Mouse (Mus musculus) T-helper 1 cell (primary cell): ENCODE data around the gene Sigmar1.
"Not testable (repeated sequence)": the region's sequence is repeated elsewhere in the genome, so short reads cannot be mapped to it uniquely, and the experiment has no call there.

Experiments
- in situ Hi-C: fragments of 300-600 bp; cut with MboI, MseI; formaldehyde crosslinking; loops from one replicate; pipeline ENCODE4 v1.15.1; 2025; ENCODE audit warnings: high pct_unique_total_duplicates

Sigmar1 gene

GRCm38 (mm10) chr4:41755338-41756305, at the start of gene Sigmar1:
Gene Sigmar1, minus strand, starts transcription at chr4:41756157.
- in situ Hi-C loops: loop anchor here (25.0 kb wide), 1 partner anchor 157 kb away; the partner anchor contains the start of gene Gm21541

- in situ Hi-C loops: loop anchor here (10.0 kb wide), 1 partner anchor 502 kb away; no protein-coding TSS in a partner anchor
Observed at GRCm38 (mm10) chr4:41783197-41783596, 27.2 kb upstream of the Sigmar1 start.

GRCm38 (mm10) chr4:41782711-41783110, 26.8 kb upstream of the Sigmar1 start:
- in situ Hi-C loops: loop anchor here (10.0 kb wide), 1 partner anchor 502 kb away; no protein-coding TSS in a partner anchor

GRCm38 (mm10) chr4:41781748-41782485, 26.0 kb upstream of the Sigmar1 start:
- in situ Hi-C loops: loop anchor here (10.0 kb wide), 1 partner anchor 503 kb away; no protein-coding TSS in a partner anchor

DNA sequence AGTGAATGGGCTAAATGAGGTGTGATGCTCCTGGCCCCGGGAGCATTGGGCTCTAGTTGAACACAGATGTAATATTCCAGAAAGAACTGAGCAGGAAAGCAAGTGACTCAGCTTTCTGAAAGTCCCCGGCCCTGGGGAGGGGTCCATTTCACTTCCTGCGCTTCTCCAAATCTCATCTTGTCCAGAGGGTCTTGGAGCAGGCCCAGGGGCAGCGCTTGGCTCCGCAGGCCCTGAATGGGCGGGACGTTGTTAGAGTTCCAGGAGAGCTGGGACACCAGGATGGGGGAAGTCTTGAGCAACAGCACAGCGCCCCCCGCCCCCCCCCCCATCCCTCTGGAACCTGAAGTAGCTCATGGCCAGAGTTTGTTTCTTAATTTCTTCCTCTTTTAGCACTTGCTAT, 25.3 kb upstream of the Sigmar1 start:
- in situ Hi-C loops: loop anchor here (10.0 kb wide), 1 partner anchor 504 kb away; no protein-coding TSS in a partner anchor

GRCm38 (mm10) chr4:41775840-41776239, 19.9 kb upstream of the Sigmar1 start:
- in situ Hi-C loops: not testable (repeated sequence)

- in situ Hi-C loops: loop anchor here (5.0 to 25.0 kb wide), 3 partner anchors 138 to 878 kb away; partner anchors contain the start of gene Gm21541
Observed at GRCm38 (mm10) chr4:41774506-41774905, 18.5 kb upstream of the Sigmar1 start.

DNA sequence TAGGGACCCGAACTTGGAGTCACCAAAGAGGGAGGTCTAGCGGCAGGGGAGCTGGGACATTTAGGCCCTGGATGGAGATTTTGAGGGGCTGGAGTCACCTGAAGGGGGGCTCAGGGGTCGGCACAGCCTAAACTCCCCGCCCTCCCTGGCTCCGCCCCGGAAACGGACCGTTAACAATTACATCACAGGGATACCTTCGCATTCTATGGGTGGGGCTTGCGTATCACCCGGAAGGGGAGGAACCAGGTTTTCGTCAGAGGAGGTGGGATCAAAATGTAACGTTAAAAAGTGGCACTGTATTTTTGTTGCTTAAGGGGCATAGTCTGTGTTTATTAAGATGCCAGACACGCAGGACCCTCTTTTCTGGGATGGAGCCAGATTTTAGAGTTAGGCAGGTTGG, 18.0 kb upstream of the Sigmar1 start, which contains the start of gene Ccl27a:
Gene Ccl27a (minus strand): TSS at position 246 of the 400 bp plus-strand sequence.
- in situ Hi-C loops: loop anchor here (5.0 to 25.0 kb wide), 3 partner anchors 138 to 878 kb away; partner anchors contain the start of gene Gm21541

DNA sequence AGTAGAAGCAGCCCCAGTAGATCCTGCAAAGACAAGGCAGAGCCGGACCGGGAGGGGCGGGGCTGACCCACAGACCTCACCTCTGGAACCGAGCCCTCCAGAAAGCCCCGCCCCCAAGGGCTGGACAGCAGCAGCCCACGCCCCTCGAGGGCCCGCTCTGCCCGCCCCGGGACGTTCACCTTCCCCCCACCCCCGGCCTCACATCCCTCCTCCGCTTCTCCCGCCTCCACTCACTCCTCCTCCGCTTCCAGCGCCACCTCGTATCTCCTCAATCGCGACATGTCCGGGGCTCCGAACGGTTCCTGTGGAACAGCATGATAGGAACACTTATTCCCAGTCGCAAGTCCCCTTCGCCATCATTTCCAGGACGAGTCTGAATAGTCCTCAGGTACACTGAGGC, 17.5 kb upstream of the Sigmar1 start:
- in situ Hi-C loops: loop anchor here (5.0 to 25.0 kb wide), 3 partner anchors 139 to 879 kb away; partner anchors contain the start of gene Gm21541

DNA sequence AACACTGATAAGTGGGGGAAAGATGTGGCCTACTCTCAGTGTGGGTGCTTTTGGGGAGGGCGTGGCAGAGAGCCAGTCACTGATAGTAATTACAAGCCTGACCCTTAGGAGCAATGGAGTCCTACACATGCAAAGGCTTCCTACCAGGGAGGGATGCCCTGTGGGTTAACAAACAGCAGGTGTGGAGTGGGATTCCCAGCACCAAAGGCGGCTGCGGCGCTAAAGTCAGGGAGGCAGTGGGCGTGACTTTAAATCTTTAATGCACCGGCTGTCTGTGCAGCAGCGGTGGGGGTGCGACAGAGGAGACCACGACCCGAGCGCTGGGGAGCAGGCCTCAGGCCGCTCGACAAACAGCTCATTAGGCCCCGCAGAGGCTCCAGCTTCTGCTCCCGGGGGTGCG, 17.0 kb upstream of the Sigmar1 start:
- in situ Hi-C loops: loop anchor here (5.0 to 25.0 kb wide), 3 partner anchors 139 to 879 kb away; partner anchors contain the start of gene Gm21541

- in situ Hi-C loops: loop anchor here (25.0 kb wide), 1 partner anchor 145 kb away; the partner anchor contains the start of gene Gm21541
Observed at GRCm38 (mm10) chr4:41767301-41767700, 11.3 kb upstream of the Sigmar1 start.

- in situ Hi-C loops: loop anchor here (25.0 kb wide), 1 partner anchor 149 kb away; the partner anchor contains the start of gene Gm21541
Observed at GRCm38 (mm10) chr4:41763176-41763575, 7.2 kb upstream of the Sigmar1 start.

DNA sequence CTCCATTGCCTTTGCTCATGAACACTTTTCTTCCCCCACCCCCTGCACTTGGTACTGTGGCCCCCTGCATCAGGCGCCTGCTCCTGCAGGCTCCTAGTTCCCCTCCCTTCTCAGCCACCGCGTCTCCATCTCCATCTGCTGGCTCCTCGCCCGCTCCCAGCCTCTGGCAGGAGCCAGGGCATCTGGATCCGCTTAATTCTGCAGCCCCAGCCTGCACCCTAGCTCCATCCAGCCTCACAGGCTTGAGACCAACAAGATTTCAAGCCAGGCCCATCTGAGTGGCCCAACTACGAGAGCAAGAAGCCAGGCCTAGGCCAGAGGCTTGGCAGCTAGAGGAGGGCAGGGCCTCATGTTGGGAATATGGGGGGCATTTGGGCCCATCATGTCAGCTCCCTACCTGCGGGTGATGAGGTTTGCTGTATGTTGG, 6.7 kb upstream of the Sigmar1 start:
- in situ Hi-C loops: loop anchor here (25.0 kb wide), 1 partner anchor 150 kb away; the partner anchor contains the start of gene Gm21541

DNA sequence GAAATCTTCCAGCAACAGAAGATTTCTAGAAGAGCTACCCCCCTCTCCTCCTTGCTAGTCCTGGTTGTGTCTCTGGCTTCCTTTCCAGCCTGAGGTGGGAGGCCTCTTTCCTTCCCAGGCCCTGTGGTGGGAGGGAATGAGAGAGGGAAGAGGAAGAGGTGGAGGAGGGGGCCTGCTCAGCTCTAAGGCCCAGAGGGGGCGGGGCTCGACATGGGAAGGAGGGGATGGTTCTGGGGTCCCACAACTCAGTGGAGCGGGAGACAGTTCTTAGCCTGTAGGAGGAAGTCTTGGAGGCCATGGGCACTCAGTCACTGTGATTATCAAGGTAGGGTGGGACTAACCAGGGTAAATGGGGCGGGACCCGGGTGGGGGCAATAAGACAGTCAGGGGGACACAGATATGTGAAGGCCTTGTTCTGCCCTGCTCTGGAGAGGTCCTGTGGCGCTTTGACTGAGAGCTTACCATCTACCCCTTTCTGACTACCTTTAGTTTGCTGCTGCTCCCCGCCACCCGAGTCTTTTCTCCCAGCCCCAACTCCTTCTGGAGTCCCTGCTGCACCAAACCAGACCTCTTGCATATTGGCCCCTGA, 6.2 kb upstream of the Sigmar1 start:
- in situ Hi-C loops: loop anchor here (25.0 kb wide), 1 partner anchor 150 kb away; the partner anchor contains the start of gene Gm21541

- in situ Hi-C loops: loop anchor here (25.0 kb wide), 1 partner anchor 151 kb away; the partner anchor contains the start of gene Gm21541
Observed at GRCm38 (mm10) chr4:41761680-41762079, 5.7 kb upstream of the Sigmar1 start.

DNA sequence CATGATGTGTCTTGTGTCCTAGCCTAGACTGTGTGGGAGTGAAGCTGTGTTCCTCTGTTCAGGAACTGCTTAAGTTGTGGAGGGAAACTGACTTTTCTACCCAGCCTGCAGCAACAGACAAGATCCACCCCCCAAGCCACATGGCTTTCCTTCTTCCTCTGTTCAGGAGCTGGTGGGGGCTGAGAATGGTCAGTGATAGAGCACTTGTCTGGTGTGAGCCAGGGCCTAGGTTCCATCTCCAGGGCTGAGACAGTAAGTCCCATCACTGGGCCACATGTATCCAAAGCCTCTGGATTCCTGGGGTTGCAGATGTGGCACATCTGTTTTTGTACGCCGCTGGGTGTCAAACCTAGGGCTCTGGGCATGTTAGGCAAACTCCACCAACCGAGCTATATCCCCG, 5.0 kb upstream of the Sigmar1 start:
- in situ Hi-C loops: loop anchor here (25.0 kb wide), 1 partner anchor 151 kb away; the partner anchor contains the start of gene Gm21541

GRCm38 (mm10) chr4:41760288-41760721, 4.3 kb upstream of the Sigmar1 start:
- in situ Hi-C loops: loop anchor here (25.0 kb wide), 1 partner anchor 152 kb away; the partner anchor contains the start of gene Gm21541

- in situ Hi-C loops: loop anchor here (25.0 kb wide), 1 partner anchor 153 kb away; the partner anchor contains the start of gene Gm21541
Observed at GRCm38 (mm10) chr4:41759656-41760287, 3.8 kb upstream of the Sigmar1 start.

DNA sequence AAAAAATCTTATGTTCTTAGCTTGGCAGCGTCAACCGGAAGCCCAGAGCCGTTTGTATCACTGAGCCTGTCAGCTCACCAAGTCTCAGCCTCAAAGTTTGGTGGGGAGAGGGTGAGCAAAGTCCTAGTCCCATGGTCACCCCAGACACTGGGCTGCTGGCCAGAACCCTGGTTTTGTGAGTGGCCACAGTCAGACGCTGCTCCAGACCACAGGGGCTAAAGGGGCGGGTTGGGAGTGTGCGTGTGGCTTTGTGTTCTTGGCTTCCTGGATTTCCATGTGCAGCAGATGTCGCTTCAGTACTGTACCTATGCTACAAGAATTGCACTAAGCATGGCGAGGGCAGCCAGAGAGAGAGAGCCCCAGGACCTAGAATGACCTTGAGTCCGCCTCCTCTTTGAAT, 3.2 kb upstream of the Sigmar1 start:
- in situ Hi-C loops: loop anchor here (25.0 kb wide), 1 partner anchor 153 kb away; the partner anchor contains the start of gene Gm21541

DNA sequence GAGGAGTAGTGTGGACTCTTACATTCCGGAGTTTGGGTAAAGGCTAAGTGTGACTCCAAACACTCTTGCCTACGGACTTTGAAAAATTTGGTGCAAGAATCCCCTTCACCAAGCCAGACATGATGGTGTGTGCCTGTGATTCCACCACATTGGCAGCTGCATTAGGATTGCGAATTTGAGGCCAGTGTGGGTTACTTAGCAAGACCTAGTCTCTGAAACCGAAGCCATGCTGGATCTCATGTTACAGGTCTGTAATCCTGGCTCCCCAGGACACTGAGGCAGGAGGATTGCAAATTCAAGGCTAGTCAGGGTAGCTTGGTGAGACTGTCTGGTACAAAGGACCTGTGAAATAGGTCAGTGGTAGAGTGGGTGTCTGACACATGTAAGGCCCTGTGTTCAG, 2.7 kb upstream of the Sigmar1 start:
- in situ Hi-C loops: loop anchor here (25.0 kb wide), 1 partner anchor 154 kb away; the partner anchor contains the start of gene Gm21541
